Mouse (Mus musculus): ENCODE measurements around the gene Rreb1. TPM values are rescaled to one million over a fixed set of nuclear protein-coding genes. Genes with fewer than 3 reads are reported as not detected.

Rreb1 gene
- polyA plus RNA-seq, 1 experiment from 2014 or later: 17.1 TPM

DNA sequence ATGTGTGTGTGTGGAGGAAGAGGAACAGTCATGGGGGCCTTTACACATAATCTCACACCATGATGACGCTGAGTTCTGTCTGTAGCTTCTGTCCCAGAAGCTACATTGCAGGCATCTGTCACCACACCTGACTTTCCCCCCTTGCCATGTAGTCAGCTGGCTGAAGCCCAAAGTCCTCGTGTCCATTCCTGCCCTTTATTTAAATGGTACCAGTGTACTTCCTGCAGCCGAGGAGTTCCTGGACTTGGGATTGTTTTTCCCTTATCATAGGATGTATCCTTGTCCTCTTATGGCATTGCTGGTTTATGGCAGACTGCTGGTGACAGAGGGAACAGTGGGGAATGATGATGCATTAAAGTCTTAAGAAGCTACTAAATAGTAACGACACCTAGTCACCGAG is 120.6 kb downstream of the Rreb1 start:
- Histone ChIP-seq H3K9me3 (replicated peaks) (no peaks in the 10 kb centered on the region), H3K27ac (ENCODE audit: poor library complexity, severe bottlenecking) (no peak overlapping the region), H3K36me3 (peaks cover 75% of the 10 kb centered on the region), H3K9ac (no peak overlapping the region), H3K4me1 (replicated peaks) (peaks cover 24% of the 10 kb centered on the region), H3K4me2 (no peak overlapping the region), H3K4me3 (no peak overlapping the region), H3K27me3 (replicated peaks) (no peaks in the 10 kb centered on the region)
- WGBS: 71% methylated on average over 5 of the region's 5 CpGs
- ATAC-seq (ENCODE audit: insufficient number of reproducible peaks, low FRiP score): no peak

DNA sequence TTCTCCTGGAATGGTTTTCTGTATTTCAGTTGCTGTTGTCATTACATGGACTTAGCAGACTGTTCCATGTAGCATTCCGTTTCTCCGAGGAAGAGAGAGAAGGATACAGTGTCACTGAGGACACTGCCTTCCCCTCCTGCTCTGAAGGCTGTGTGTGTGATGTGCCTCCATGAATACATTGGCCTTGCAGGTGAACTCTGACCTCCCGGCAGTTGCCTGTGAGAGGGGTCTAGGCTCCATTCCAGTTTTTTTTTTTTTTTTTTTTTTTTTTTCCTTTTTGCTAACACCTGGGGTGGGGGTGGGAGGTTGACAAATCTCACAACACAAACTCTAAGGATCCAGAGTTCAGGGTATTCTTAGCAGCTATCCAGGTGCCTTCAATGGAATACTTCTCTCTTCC is 124.8 kb downstream of the Rreb1 start:
- 85% methylated on average over 3 of the region's 3 CpGs for WGBS
- no peak for ATAC-seq (ENCODE audit: insufficient number of reproducible peaks, low FRiP score)
- Histone ChIP-seq H3K4me3 (no peak overlapping the region), H3K9me3 (replicated peaks) (no peaks in the 10 kb centered on the region), H3K27me3 (replicated peaks) (no peaks in the 10 kb centered on the region), H3K4me1 (replicated peaks) (no peaks in the 10 kb centered on the region), H3K4me2 (no peak overlapping the region), H3K36me3 (peaks cover 76% of the 10 kb centered on the region), H3K27ac (ENCODE audit: poor library complexity, severe bottlenecking) (no peak overlapping the region), H3K9ac (no peak overlapping the region)

DNA sequence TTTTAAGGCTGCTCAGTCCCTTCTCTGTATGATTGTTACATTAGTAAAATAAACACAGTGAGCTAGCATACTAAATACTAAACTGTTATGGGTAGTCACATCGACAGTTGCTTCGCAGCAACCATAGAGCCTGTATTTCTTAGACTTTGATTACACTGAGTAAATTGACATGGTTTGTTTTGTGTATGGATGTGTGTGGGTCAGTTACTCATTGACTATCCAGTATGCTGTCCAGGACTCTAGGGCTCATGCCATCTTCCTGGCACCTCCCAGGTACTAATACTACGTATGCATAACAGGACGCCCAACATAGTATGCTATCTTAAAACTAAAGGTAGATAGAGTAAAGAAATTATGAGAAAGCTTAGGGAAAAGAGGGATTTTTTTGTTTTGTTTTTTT is 125.3 kb downstream of the Rreb1 start:
- no peak overlapping the region for H3K4me2 ChIP-seq
- no peak overlapping the region for H3K27ac ChIP-seq (ENCODE audit: poor library complexity, severe bottlenecking)
- H3K9ac ChIP-seq: no peak overlapping the region
- 95% methylated on average over 4 of the region's 4 CpGs for WGBS
- H3K4me3 ChIP-seq: no peak overlapping the region
- no peaks in the 10 kb centered on the region for H3K9me3 ChIP-seq (replicated peaks)
- peaks cover 77% of the 10 kb centered on the region for H3K36me3 ChIP-seq
- no peaks in the 10 kb centered on the region for H3K27me3 ChIP-seq (replicated peaks)
- ATAC-seq (ENCODE audit: insufficient number of reproducible peaks, low FRiP score): no peak
- H3K4me1 ChIP-seq (replicated peaks): 0 out of 2 replicates have a peak, but pooled peaks cover under 1% of the 10 kb centered on the region

DNA sequence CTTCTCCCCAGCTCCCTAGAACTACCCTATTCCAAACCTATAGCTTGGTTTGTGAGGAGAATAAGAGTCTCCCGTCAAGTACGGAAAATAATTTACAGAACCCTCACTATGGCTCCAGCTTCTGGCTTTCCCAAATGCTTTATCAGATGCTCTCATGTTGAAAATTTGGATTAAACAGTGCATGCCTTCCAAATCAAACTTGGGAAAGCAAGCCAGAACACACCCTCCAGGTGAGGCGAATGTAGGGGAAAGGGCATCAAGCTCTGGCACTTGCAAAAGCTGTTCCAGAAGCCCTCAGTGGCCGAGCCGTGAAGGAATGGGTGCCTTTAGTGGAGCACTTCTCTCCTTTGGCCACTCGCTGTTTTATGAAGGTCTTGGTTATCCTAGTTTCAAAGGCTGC is 126.2 kb downstream of the Rreb1 start:
- H3K9me3 ChIP-seq (replicated peaks): no peaks in the 10 kb centered on the region

DNA sequence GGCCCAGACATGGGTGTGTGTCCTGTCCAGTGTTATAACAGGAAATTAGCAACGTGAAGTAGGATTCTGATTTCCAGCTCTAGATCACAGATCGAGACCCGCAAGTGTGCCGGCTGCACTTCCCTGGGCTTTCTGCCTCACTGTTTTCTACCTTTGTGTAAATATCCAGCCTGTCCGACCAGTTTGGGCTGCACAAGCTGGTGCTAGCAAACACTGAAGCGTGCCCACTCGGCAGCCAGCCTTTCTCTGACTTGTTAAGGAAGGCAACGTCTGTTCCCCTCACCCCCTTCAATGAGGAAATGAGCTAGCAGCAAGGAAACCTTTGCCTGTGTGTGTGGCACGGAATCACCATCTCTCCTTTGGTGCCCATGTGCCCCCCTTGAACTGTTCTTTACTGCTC is 129.9 kb downstream of the Rreb1 start:
- Histone ChIP-seq H3K9ac (no peak overlapping the region), H3K9me3 (replicated peaks) (no peaks in the 10 kb centered on the region), H3K27ac (ENCODE audit: poor library complexity, severe bottlenecking) (no peak overlapping the region), H3K4me2 (no peak overlapping the region), H3K36me3 (peaks cover 65% of the 10 kb centered on the region), H3K4me3 (no peak overlapping the region), H3K27me3 (replicated peaks) (no peaks in the 10 kb centered on the region), H3K4me1 (replicated peaks) (peaks cover 24% of the 10 kb centered on the region)
- no peak for ATAC-seq (ENCODE audit: insufficient number of reproducible peaks, low FRiP score)
- 84% methylated on average over 9 of the region's 9 CpGs for WGBS

More for the DNA sequence above, 126.2 kb downstream of the Rreb1 start:
- Histone ChIP-seq H3K27ac (ENCODE audit: poor library complexity, severe bottlenecking) (no peak overlapping the region), H3K4me1 (replicated peaks) (peaks cover 7% of the 10 kb centered on the region; the same call in 1 of the 2 replicates), H3K4me2 (no peak overlapping the region), H3K27me3 (replicated peaks) (no peaks in the 10 kb centered on the region), H3K4me3 (no peak overlapping the region), H3K36me3 (peaks cover 78% of the 10 kb centered on the region), H3K9ac (no peak overlapping the region)
- WGBS: 85% methylated on average over 6 of the region's 6 CpGs
- ATAC-seq (ENCODE audit: insufficient number of reproducible peaks, low FRiP score): no peak

DNA sequence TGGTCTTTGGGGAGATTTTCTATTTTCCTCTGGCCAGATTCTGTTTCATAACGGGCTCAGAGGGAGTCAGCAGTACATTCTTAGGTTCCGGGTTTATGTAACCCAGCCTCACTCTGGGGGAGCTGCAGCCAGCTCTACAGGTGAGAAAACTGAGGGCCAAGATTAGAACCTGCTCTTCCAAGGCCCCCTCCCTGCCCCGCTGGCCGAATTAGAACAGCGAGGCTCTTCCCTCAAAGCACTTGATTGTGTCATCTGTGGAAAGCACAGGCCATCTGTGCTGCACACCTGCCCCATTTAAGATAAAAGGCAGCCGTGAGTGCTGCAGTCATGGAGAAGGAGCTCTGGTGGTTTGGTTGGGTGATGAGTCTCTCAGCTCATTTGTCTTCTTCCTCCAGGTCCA is 130.3 kb downstream of the Rreb1 start:
- no peak overlapping the region for H3K4me2 ChIP-seq
- H3K4me1 ChIP-seq (replicated peaks): peaks cover 28% of the 10 kb centered on the region
- no peaks in the 10 kb centered on the region for H3K27me3 ChIP-seq (replicated peaks)
- H3K27ac ChIP-seq (ENCODE audit: poor library complexity, severe bottlenecking): no peak overlapping the region
- 73% methylated on average over 6 of the region's 6 CpGs for WGBS
- H3K36me3 ChIP-seq: peaks cover 61% of the 10 kb centered on the region
- H3K9me3 ChIP-seq (replicated peaks): no peaks in the 10 kb centered on the region
- no peak overlapping the region for H3K9ac ChIP-seq
- no peak for ATAC-seq (ENCODE audit: insufficient number of reproducible peaks, low FRiP score)
- H3K4me3 ChIP-seq: no peak overlapping the region

DNA sequence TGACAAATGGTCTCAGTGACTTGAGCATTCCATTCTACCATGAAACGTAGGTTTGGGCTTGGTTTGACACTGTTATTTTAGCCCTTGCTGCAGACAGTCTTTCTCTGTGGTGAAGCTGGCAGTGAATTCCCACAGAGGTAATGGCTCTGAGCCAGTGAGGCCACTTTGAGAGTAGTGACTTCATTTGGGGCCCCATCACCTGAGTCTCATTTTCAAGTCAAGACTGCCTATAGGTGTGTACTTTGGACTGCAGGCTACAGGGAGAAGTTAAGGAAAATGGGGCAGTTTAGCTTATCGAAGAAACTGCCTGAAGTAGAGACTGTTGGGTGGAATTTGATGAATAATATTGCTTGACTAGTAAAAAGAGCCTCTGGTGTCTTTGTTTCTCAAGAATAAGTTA is 131.0 kb downstream of the Rreb1 start:
- no peak for ATAC-seq (ENCODE audit: insufficient number of reproducible peaks, low FRiP score)
- Histone ChIP-seq H3K36me3 (peaks cover 54% of the 10 kb centered on the region), H3K27me3 (replicated peaks) (no peaks in the 10 kb centered on the region), H3K4me3 (no peak overlapping the region), H3K9me3 (replicated peaks) (no peaks in the 10 kb centered on the region), H3K27ac (ENCODE audit: poor library complexity, severe bottlenecking) (no peak overlapping the region), H3K9ac (no peak overlapping the region), H3K4me1 (replicated peaks) (peaks cover 33% of the 10 kb centered on the region), H3K4me2 (no peak overlapping the region)
- whole genome bisulfite sequencing: 73% methylated on average over 2 of the region's 2 CpGs

DNA sequence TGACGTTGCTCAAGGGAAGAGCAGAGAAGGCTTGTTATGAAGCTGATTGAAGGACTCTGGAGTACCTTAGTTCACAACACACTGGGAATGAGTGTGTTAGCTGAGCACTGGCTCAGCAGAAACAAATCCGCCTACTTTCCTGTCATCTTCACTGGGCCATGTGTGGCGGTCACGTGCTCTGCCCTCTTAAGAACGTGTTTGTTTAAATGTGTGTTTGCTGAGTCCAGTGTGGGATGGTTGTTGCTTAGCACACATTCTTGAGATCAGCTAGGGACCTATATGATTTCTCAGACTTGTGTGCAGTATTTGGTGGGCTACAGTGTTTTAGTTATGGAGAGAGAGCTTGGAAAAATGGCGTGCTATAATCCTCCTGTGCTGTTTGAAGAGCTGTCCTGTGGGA is 133.8 kb downstream of the Rreb1 start:
- Histone ChIP-seq H3K27me3 (replicated peaks) (no peaks in the 10 kb centered on the region), H3K9me3 (replicated peaks) (no peaks in the 10 kb centered on the region), H3K27ac (ENCODE audit: poor library complexity, severe bottlenecking) (no peak overlapping the region), H3K4me2 (no peak overlapping the region), H3K9ac (no peak overlapping the region), H3K4me3 (no peak overlapping the region), H3K4me1 (replicated peaks) (peaks cover 36% of the 10 kb centered on the region), H3K36me3 (peaks cover 50% of the 10 kb centered on the region)
- WGBS: 65% methylated on average over 6 of the region's 6 CpGs
- ATAC-seq (ENCODE audit: insufficient number of reproducible peaks, low FRiP score): no peak

DNA sequence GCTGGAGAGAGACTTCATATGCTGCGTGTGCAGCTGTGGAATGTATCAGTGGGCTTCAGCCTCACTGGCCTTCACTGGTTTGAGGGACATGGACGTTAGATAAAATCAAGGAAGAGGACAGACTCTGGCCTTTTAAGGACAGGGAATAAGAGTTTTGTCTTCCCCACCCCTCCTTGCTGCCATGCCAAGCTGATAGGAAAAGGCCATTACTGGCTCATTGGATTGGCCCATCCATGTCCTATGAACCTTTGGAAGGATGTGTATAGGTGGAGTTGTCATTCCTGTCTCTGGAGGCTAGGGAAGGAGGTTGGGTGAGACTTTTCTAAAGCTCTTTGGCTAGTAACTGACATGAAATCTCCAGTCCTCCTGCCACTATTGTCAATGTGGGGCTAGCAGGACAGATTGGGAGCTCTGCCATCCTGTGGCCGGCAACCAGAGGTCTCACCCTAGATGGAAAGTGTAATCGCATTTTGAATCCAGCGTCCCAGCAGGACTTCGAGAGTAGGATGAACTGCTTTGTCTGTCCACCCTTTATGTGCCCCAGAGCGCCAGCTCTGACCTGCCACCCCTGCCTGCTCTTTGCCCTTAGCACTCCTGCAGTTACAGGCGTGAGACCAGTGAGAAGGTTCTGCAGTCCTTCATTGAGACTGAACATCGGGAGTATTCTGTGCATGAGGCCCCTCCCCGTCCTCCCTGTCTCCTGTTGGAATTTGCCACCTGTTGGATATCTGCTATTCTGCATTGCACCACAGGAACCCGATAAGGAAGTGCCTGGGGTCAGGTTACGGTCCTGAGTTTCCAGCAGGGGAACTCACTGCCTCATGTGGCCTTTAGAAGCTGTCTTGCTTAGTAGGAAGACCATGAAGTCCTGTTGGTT is 134.6 kb downstream of the Rreb1 start:
- H3K36me3 ChIP-seq: peaks cover 55% of the 10 kb centered on the region
- peak overlapping the region; percentile 18; the same call in 1 of the 2 replicates for H3K27ac ChIP-seq (ENCODE audit: poor library complexity, severe bottlenecking)

DNA sequence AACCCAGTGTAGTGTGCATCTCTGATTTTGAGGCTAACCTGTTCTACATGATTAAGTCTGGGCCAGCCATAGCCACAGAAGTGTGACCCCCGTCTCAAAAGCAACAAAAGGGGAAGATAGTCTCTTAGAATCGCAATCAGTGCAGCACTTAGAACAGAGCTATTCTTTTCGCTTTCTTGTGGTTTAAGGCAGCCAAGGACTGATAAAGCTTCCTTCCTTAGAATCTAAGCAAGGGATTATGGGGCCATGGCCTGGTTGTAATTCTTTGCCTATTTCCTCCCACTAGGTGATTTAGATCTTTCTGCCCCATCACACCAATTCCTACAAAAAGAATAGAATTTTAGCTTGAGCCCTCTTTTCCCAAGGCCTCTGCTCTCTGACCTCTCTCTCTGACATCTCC is 135.8 kb downstream of the Rreb1 start:
- WGBS: 66% methylated on average over 3 of the region's 3 CpGs
- Histone ChIP-seq H3K4me1 (replicated peaks) (peaks cover 36% of the 10 kb centered on the region), H3K9ac (no peak overlapping the region), H3K27ac (ENCODE audit: poor library complexity, severe bottlenecking) (no peak overlapping the region; the same call in 1 of the 2 replicates), H3K4me2 (no peak overlapping the region), H3K9me3 (replicated peaks) (no peaks in the 10 kb centered on the region), H3K36me3 (peaks cover 54% of the 10 kb centered on the region), H3K4me3 (no peak overlapping the region), H3K27me3 (replicated peaks) (no peaks in the 10 kb centered on the region)
- ATAC-seq (ENCODE audit: insufficient number of reproducible peaks, low FRiP score): no peak

More for the DNA sequence above, 134.6 kb downstream of the Rreb1 start:
- H3K4me3 ChIP-seq: no peak overlapping the region
- no peaks in the 10 kb centered on the region for H3K27me3 ChIP-seq (replicated peaks)
- no peak overlapping the region; the same call in 1 of the 2 replicates for H3K9ac ChIP-seq
- WGBS: 29% methylated on average over 12 of the region's 12 CpGs
- H3K4me1 ChIP-seq (replicated peaks): peaks cover 36% of the 10 kb centered on the region
- H3K4me2 ChIP-seq: no peak overlapping the region; the same call in 1 of the 2 replicates
- H3K9me3 ChIP-seq (replicated peaks): no peaks in the 10 kb centered on the region
- peak; percentile 33; the same call in 1 of the 2 replicates for ATAC-seq (ENCODE audit: insufficient number of reproducible peaks, low FRiP score)

DNA sequence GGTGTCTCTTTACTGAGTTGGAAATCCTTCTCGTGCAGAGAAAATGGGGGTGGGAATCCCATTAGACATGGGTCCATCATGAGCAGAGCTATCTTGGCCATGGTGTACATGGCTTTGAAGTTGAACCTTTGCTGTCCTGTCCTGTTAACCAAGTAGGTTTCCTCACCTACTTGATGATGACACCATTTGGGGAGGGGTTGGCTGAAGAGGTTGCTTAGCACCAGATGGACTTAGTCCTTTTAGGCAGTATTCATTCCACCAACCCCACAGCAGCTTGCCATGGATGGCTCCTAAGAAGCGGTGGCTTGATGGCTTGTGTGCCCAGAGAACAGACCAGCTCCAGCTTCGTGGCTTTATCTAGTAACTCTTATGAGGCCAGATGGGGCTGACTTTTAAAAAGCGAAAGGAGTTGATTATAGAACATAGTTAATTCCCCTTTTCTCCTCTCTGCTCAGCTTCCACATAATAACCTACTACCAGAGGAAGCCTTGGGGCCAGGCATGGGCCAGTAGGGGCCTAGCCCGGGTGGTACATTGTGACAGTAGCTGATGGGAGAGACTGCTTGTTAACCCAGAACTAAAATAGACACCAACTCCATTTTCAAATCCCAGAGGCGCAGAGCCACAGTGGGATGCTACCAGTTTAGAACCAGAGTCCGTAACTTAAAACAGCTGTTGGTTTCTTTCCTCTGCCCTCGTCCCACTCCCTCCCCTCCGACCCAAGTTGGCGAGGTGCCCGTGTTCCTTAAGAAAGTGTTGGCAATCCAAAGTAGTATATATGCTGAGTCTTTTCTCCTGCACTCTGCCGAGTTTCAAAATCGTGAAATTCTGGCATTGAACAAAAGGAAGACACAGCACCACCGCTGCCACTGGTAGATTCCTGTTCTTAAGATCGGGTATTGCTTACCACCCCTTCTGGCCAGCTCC is 140.4 kb downstream of the Rreb1 start:
- no peaks in the 10 kb centered on the region for H3K9me3 ChIP-seq (replicated peaks)
- no peak overlapping the region for H3K9ac ChIP-seq
- no peak overlapping the region for H3K4me2 ChIP-seq
- no peaks in the 10 kb centered on the region for H3K27me3 ChIP-seq (replicated peaks)
- WGBS: 86% methylated on average over 15 of the region's 15 CpGs
- H3K36me3 ChIP-seq: peaks cover 49% of the 10 kb centered on the region
- peaks cover 33% of the 10 kb centered on the region for H3K4me1 ChIP-seq (replicated peaks)
- no peak for ATAC-seq (ENCODE audit: insufficient number of reproducible peaks, low FRiP score)
- no peak overlapping the region for H3K27ac ChIP-seq (ENCODE audit: poor library complexity, severe bottlenecking)
- H3K4me3 ChIP-seq: no peak overlapping the region
